Mouse (Mus musculus) hindbrain, embryonic 14.5 days (tissue): ENCODE data around the gene Gm6337. TPM values are rescaled to one million over a fixed set of nuclear protein-coding genes. Genes with fewer than 3 reads are reported as not detected.
"Not testable (repeated sequence)": the region's sequence is repeated elsewhere in the genome, so short reads cannot be mapped to it uniquely, and the experiment has no call there.

Experiments used
- ATAC-seq: fragments of 200-750 bp; cut with Nextera tagmentation; 2 replicates; pipeline ENCODE4 v1.8.0; 2017; ENCODE audit warnings: moderate number of reproducible peaks, mild to moderate bottlenecking, moderate TSS enrichment, moderate library complexity; ENCODE audit not compliant: low FRiP score
- DNase-seq: peaks from one replicate; pipeline ENCODE4 v3.0.0-alpha.2; 2015; ENCODE audit warnings: low spot score
- H3K27ac ChIP-seq: fragments of 300-500 bp; sonication (generic); 2 replicates; pipeline ENCODE4 v1.5.1; 2014; ENCODE audit warnings: mild to moderate bottlenecking, moderate library complexity
- H3K27me3 ChIP-seq: fragments of 300-500 bp; sonication (generic); 2 replicates; pipeline ENCODE4 v1.6.1; 2014; ENCODE audit warnings: mild to moderate bottlenecking, low read length, mixed read lengths; ENCODE audit not compliant: control insufficient read depth, insufficient read depth
- H3K36me3 ChIP-seq: fragments of 300-500 bp; sonication (generic); replicated peaks from 2 replicates; pipeline ENCODE4 v1.6.1; 2014; ENCODE audit not compliant: control insufficient read depth, insufficient read depth
- H3K4me1 ChIP-seq: fragments of 300-500 bp; sonication (generic); replicated peaks from 2 replicates; pipeline ENCODE4 v1.6.1; 2014; ENCODE audit warnings: antibody characterized with exemption, low read length, mixed read lengths; ENCODE audit not compliant: control insufficient read depth, insufficient read depth
- H3K4me2 ChIP-seq: fragments of 300-500 bp; sonication (generic); replicated peaks from 2 replicates; pipeline ENCODE4 v1.6.1; 2014; ENCODE audit warnings: mild to moderate bottlenecking, moderate library complexity
- H3K4me3 ChIP-seq: fragments of 300-500 bp; sonication (generic); replicated peaks from 2 replicates; pipeline ENCODE4 v1.5.1; 2014; ENCODE audit warnings: mild to moderate bottlenecking, low read length
- H3K9ac ChIP-seq: fragments of 300-500 bp; sonication (generic); 2 replicates; pipeline ENCODE4 v1.6.1; 2014
- H3K9me3 ChIP-seq: fragments of 300-500 bp; sonication (generic); 2 replicates; pipeline ENCODE4 v1.6.1; 2016; ENCODE audit warnings: low read length; ENCODE audit not compliant: control insufficient read depth
- WGBS: fragments of 180-500 bp; shearing (Covaris S2); extraction: QIAGEN DNeasy Blood & Tissue Kit; methylation state at CpG from one replicate; pipeline ENCODE4 v1.1.7; 2014; 5-methylcytosine and 5-hydroxymethylcytosine counted together
- polyA plus RNA-seq: library from polyadenylated mRNA; unstranded; fragments of >200 nt; fragmentation: Nextera tagmentation; extraction: Ambion mirVana; gene quantifications from 2 replicates; pipeline ENCODE4 v1.2.1, GENCODE M21; 2014

The Gm6337 gene
- not detected in 2 replicates for polyA plus RNA-seq

- H3K27ac ChIP-seq = not testable (repeated sequence)
- WGBS = 77% methylated on average over 2 of the region's 4 CpGs
Observed at GRCm38 (mm10) chr14:6058167-6058566, at the start of gene Gm6337. TSS of gene Gm6337 (minus strand) at chr14:6058267.

GRCm38 (mm10) chr14:6107500-6107899, 49.4 kb upstream of the Gm6337 start:
- 14% methylated on average over 8 of the region's 9 CpGs for WGBS
- DNase-seq = peak; percentile 20
- H3K27me3 ChIP-seq = not testable (repeated sequence)

More at GRCm38 (mm10) chr14:6058167-6058566, at the start of gene Gm6337:
- H3K4me3 ChIP-seq, DNase-seq, H3K4me1 ChIP-seq, H3K9me3 ChIP-seq, H3K36me3 ChIP-seq, H3K4me2 ChIP-seq, H3K9ac ChIP-seq, H3K27me3 ChIP-seq, ATAC-seq: not testable (repeated sequence)

DNA sequence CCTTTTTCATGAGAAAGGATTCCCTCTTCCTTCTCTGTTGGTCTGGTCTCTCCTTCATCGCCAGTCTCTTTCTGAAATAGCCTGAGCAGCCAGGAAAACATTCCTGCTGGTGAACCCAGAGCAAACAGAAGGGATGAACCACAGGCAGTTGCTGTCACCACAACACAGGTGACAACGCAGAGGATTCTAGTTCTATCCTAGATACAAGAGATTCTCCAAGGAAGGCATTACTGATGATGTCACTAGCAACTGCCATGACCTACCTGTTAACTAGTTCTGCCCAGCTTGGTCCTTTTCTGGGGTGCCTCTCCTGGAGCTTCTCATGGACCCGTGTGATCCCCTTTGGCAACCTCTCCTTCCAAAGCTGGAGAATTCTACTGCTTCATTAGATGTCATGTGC, 35.8 kb upstream of the Gm6337 start, which contains the start of gene Gm8206:
Gm8206 (minus strand) TSS at position 101 of the 400 bp plus-strand sequence.
- not testable (repeated sequence) for H3K4me2 ChIP-seq, H3K4me1 ChIP-seq, H3K36me3 ChIP-seq, ATAC-seq, H3K27ac ChIP-seq, H3K9ac ChIP-seq, H3K9me3 ChIP-seq, DNase-seq, H3K27me3 ChIP-seq, H3K4me3 ChIP-seq
- WGBS = 90% methylated on average over 2 of the region's 3 CpGs

More at GRCm38 (mm10) chr14:6107500-6107899, 49.4 kb upstream of the Gm6337 start:
- not testable (repeated sequence) for H3K9me3 ChIP-seq, H3K27ac ChIP-seq, H3K9ac ChIP-seq, ATAC-seq, H3K4me1 ChIP-seq, H3K36me3 ChIP-seq
- Histone ChIP-seq H3K4me2 (peak overlapping the region; percentile 53), H3K4me3 (peak overlapping the region; percentile 37)

Other genes with a start within 250 kb of the Gm6337 start
- gene Gm3424, start 227.9 kb downstream of the Gm6337 start, polyA plus RNA-seq = not detected in 2 replicates
- 1.3 and 1.5 TPM in 2 replicates for gene Gm8237, start 177.9 kb downstream of the Gm6337 start, polyA plus RNA-seq
- 3.7 and 4.1 TPM in 2 replicates for gene Gm3248, start 96.5 kb downstream of the Gm6337 start, polyA plus RNA-seq
- not detected in 2 replicates for gene Gm3453, start 79.1 kb downstream of the Gm6337 start, polyA plus RNA-seq
- 6.0 and 7.4 TPM in 2 replicates for gene Gm8206, start 35.7 kb upstream of the Gm6337 start, polyA plus RNA-seq
- 6.2 and 6.4 TPM in 2 replicates for gene Gm3468, start 50.4 kb upstream of the Gm6337 start, polyA plus RNA-seq
- gene Gm3476, start 67.5 kb upstream of the Gm6337 start, polyA plus RNA-seq = not detected in 2 replicates
- not detected in 2 replicates for gene Gm21560, start 161.0 kb upstream of the Gm6337 start, polyA plus RNA-seq
- gene Gm3411, start 229.0 kb upstream of the Gm6337 start, polyA plus RNA-seq = 9.3 and 11.5 TPM in 2 replicates
- gene Gm21103, start 246.6 kb upstream of the Gm6337 start, polyA plus RNA-seq = 0.23 TPM in 1 of 2 replicates, not detected in the other